ENCODE assay signal across 8 mouse cellular contexts in genomic region chr2:93203682-93204081, GRCm38 (mm10). TPM values are rescaled to one million over a fixed set of nuclear protein-coding genes. Genes with fewer than 3 reads are reported as not detected.
DNase-seq lines count a peak whose midpoint lies in the region; ATAC-seq and TF ChIP-seq lines count a peak whose summit lies in the region.

No protein-coding gene starts in this region.

- no peak overlapping the region for H3K4me2 ChIP-seq in forebrain, postnatal 0 days (ENCODE audit: low read depth)
- H3K4me2 ChIP-seq in liver, embryonic 14.5 days (ENCODE audit: low read depth): no peak overlapping the region

- 4% methylated on average over 10 of the region's 10 CpGs for WGBS in cerebellum, adult 2 months
- 26% methylated on average over 10 of the region's 10 CpGs for WGBS in forebrain, postnatal 0 days
- 46% methylated on average over 10 of the region's 10 CpGs for WGBS in liver, embryonic 14.5 days (ENCODE audit: insufficient replicate concordance)

- H3K27me3 ChIP-seq in cerebellum, adult 2 months (ENCODE audit: control insufficient read depth, insufficient read depth, low read length): no peaks in the 10 kb centered on the region
- H3K27me3 ChIP-seq in forebrain, postnatal 0 days (ENCODE audit: insufficient read depth, low read length): no peaks in the 10 kb centered on the region
- H3K27me3 ChIP-seq in liver, embryonic 14.5 days (ENCODE audit: control insufficient read depth, insufficient read depth, low read length): no peaks in the 10 kb centered on the region

- ATAC-seq in forebrain, postnatal 0 days: peak; percentile 44
- 0 out of 2 replicates have a peak, but pooled peaks have one; percentile 11 for ATAC-seq in liver, embryonic 14.5 days (ENCODE audit: insufficient read depth)

- no peaks in the 10 kb centered on the region for H3K9me3 ChIP-seq in forebrain, postnatal 0 days (ENCODE audit: low read length)
- H3K9me3 ChIP-seq in liver, embryonic 14.5 days (ENCODE audit: control insufficient read depth, low read length): no peaks in the 10 kb centered on the region

- DNase-seq in ovary, postnatal 36 days (ENCODE audit: low spot score): peak; percentile 63
- no peak for DNase-seq in ovary, postnatal 10 days (ENCODE audit: low spot score)
- peak; percentile 86 to 88 for DNase-seq in cerebellum, adult 2 months
- peak; percentile 69 for DNase-seq in forebrain, postnatal 0 days
- peak; percentile 46 for DNase-seq in kidney, adult 11 months
- DNase-seq in liver, embryonic 14.5 days (ENCODE audit: low read depth in 3 of 3, low spot score in 3 of 3): no peak
- DNase-seq in retina, embryonic 14.5 days (ENCODE audit: low spot score): peak; percentile 78
- no peak for DNase-seq in urinary bladder, adult 18-20 months (ENCODE audit: low spot score in 2 of 2)

- no peak overlapping the region for H3K9ac ChIP-seq in forebrain, postnatal 0 days
- H3K9ac ChIP-seq in liver, embryonic 14.5 days (replicated peaks): no peak overlapping the region

- peak; percentile 95 for TF ChIP-seq CTCF in cerebellum, adult 2 months (IDR thresholded peaks at IDR 0.05; ENCODE audit: borderline replicate concordance, insufficient read depth, low read depth, low read length)
- peak; percentile 80 for TF ChIP-seq CTCF in forebrain, postnatal 0 days (IDR thresholded peaks at IDR 0.05; ENCODE audit: low read depth)
- peak; percentile 58 for TF ChIP-seq CTCF in liver, embryonic 14.5 days (IDR thresholded peaks at IDR 0.05; ENCODE audit: low read depth)

- no peak for TF ChIP-seq POLR2A in cerebellum, adult 2 months (IDR thresholded peaks at IDR 0.05; ENCODE audit: borderline replicate concordance, insufficient read depth, low read length)

- H3K4me1 ChIP-seq in cerebellum, adult 2 months (ENCODE audit: control insufficient read depth, insufficient read depth, low read length): peaks cover 15% of the 10 kb centered on the region
- H3K4me1 ChIP-seq in forebrain, postnatal 0 days (ENCODE audit: insufficient read depth): no peaks in the 10 kb centered on the region
- H3K4me1 ChIP-seq in liver, embryonic 14.5 days (replicated peaks; ENCODE audit: control insufficient read depth in 2 of 2, insufficient read depth in 2 of 2, low read length in 1 of 2): no peaks in the 10 kb centered on the region

- no peak for TF ChIP-seq EP300 in liver, embryonic 14.5 days (IDR thresholded peaks at IDR 0.05; ENCODE audit: low read depth)

- peak overlapping the region; percentile 6; the same call in 1 of the 2 replicates for H3K27ac ChIP-seq in cerebellum, adult 2 months (ENCODE audit: insufficient read depth, low read length)
- no peak overlapping the region for H3K27ac ChIP-seq in forebrain, postnatal 0 days (ENCODE audit: low read depth, low read length)
- no peak overlapping the region for H3K27ac ChIP-seq in liver, embryonic 14.5 days

- peaks cover 29% of the 10 kb centered on the region for H3K36me3 ChIP-seq in forebrain, postnatal 0 days (ENCODE audit: insufficient read depth)
- H3K36me3 ChIP-seq in liver, embryonic 14.5 days (replicated peaks; ENCODE audit: control insufficient read depth, insufficient read depth, low read depth): no peaks in the 10 kb centered on the region

- H3K4me3 ChIP-seq in cerebellum, adult 2 months (replicated peaks; ENCODE audit: insufficient read depth, low read depth, low read length): no peak overlapping the region
- no peak overlapping the region for H3K4me3 ChIP-seq in forebrain, postnatal 0 days (ENCODE audit: low read depth, low read length)
- H3K4me3 ChIP-seq in liver, embryonic 14.5 days (ENCODE audit: insufficient read depth in 1 of 2, low read depth in 2 of 2, low read length in 2 of 2): no peak overlapping the region

RNA-seq across cellular contexts. Expression of gene Trp53i11, which starts 16.3 kb away (rescaled TPM):
- 54.5 and 59.6 TPM in 2 replicates for polyA plus RNA-seq in cerebellum, adult 2 months (2012; rRNA removed)
- total RNA-seq in forebrain, postnatal 0 days (2014; rRNA removed): 113 and 132 TPM in 2 replicates
- polyA plus RNA-seq in forebrain, postnatal 0 days (2015; fragmentation: Nextera tagmentation; extraction: Ambion mirVana): 95.2 and 123 TPM in 2 replicates
- 1.9 and 2.4 TPM in 2 replicates for polyA plus RNA-seq in liver, embryonic 14.5 days (2012; rRNA removed)
- 1.9 and 2.9 TPM in 2 replicates for polyA plus RNA-seq in liver, embryonic 14.5 days (2014; fragmentation: Nextera tagmentation; extraction: Ambion mirVana)

Comparison
In these comparisons a context has a peak if more than half of its experiments do, and no peak if none do; other contexts are left out.
1. DNase-seq: peak in ovary, postnatal 36 days (single experiment), cerebellum, adult 2 months (2 of 2), forebrain, postnatal 0 days (single experiment), kidney, adult 11 months (single experiment) and retina, embryonic 14.5 days (single experiment); none in ovary, postnatal 10 days (single experiment), liver, embryonic 14.5 days (0 of 3) and urinary bladder, adult 18-20 months (0 of 2).
2. RNA of gene Trp53i11, which starts 16.3 kb away (polyA plus RNA-seq): 95.2 to 123 TPM in forebrain, postnatal 0 days and 54.5 to 59.6 TPM in cerebellum, adult 2 months; 1.9 to 2.9 TPM in liver, embryonic 14.5 days; every median in the first group is over 10 times any median in the second.
3. Peak in every context shown above with its lines, with median percentiles within 50 percentile points of each other: CTCF ChIP-seq.